Mouse (Mus musculus) heart, adult 8-10 months (tissue): ENCODE data around the gene Nup133. TPM values are rescaled to one million over a fixed set of nuclear protein-coding genes. Genes with fewer than 3 reads are reported as not detected.

Experiments used
- DNase-seq: peaks from one replicate; pipeline ENCODE4 v3.0.0; 2022; ENCODE audit warnings: low spot score
- total RNA-seq, 4 experiments: library from RNA; stranded (reverse); gene quantifications; 2 replicates each; pipeline ENCODE4 v1.2.4; 2022

The Nup133 gene
- total RNA-seq, 4 experiments from 2014 or later: 8.4 to 11.9 (median 10.2) TPM

- DNase-seq: no peak
Observed at GRCm38 (mm10) chr8:123851590-123851989, 97.5 kb downstream of the Nup133 start.

GRCm38 (mm10) chr8:123849352-123849751 lies 99.7 kb downstream of the Nup133 start:
- DNase-seq: no peak

GRCm38 (mm10) chr8:123847546-123847945 lies 101.5 kb downstream of the Nup133 start:
- no peak for DNase-seq

Other genes starting within 250 kb of the Nup133 start
- gene Rab4a, start 143.3 kb downstream of the Nup133 start, total RNA-seq: 10 to 100 TPM in 3 of 4 experiments, 1 to 10 TPM in 1; 9.4 to 14.1 (median 11.6) TPM
- gene Ccsap, start 89.1 kb downstream of the Nup133 start, total RNA-seq: 1 to 10 TPM in 1 of 4 experiments, under 1 TPM in 3; 0.44 to 1.4 (median 0.87) TPM
- 100 to 1,000 TPM; 223 to 647 (median 436) TPM for gene Acta1, start 54.5 kb downstream of the Nup133 start, total RNA-seq
- gene Abcb10, start 33.9 kb upstream of the Nup133 start, total RNA-seq: 10 to 100 TPM; 41.0 to 50.0 (median 45.6) TPM
- 10 to 100 TPM; 14.1 to 15.2 (median 14.5) TPM for gene Taf5l, start 72.1 kb upstream of the Nup133 start, total RNA-seq
- gene Urb2, start 72.2 kb upstream of the Nup133 start, total RNA-seq: 1 to 10 TPM; 4.9 to 7.2 (median 6.5) TPM